Mouse (Mus musculus) liver, embryonic 11.5 days (tissue): Measurements from ENCODE around the gene Pole4. TPM values are rescaled to one million over a fixed set of nuclear protein-coding genes. Genes with fewer than 3 reads are reported as not detected.

Experiments used
- ATAC-seq: fragments of 200-750 bp; cut with Nextera tagmentation; replicated peaks from 2 replicates; pipeline ENCODE4 v1.8.0; 2017; ENCODE audit warnings: moderate number of reproducible peaks, mild to moderate bottlenecking, moderate TSS enrichment, moderate library complexity; ENCODE audit not compliant: low FRiP score
- DNase-seq: peaks from one replicate; pipeline ENCODE4 v3.0.0-alpha.2; 2017; ENCODE audit warnings: low spot score
- H3K27ac ChIP-seq: fragments of 300-500 bp; sonication (generic); 2 replicates; pipeline ENCODE4 v1.5.1; 2014; ENCODE audit warnings: mild to moderate bottlenecking, low read depth, low read length, control low read depth
- H3K27me3 ChIP-seq: fragments of 300-500 bp; sonication (generic); replicated peaks from 2 replicates; pipeline ENCODE4 v1.6.1; 2014; ENCODE audit warnings: low read length, mixed read lengths; ENCODE audit not compliant: control insufficient read depth, insufficient read depth
- H3K36me3 ChIP-seq: fragments of 300-500 bp; sonication (generic); 2 replicates; pipeline ENCODE4 v1.6.1; 2014; ENCODE audit warnings: mild to moderate bottlenecking, low read length, moderate library complexity, mixed read lengths; ENCODE audit not compliant: control insufficient read depth, insufficient read depth
- H3K4me1 ChIP-seq: fragments of 300-500 bp; sonication (generic); replicated peaks from 2 replicates; pipeline ENCODE4 v1.6.1; 2014; ENCODE audit warnings: low read length, mixed read lengths; ENCODE audit not compliant: control insufficient read depth, insufficient read depth
- H3K4me2 ChIP-seq: fragments of 300-500 bp; sonication (generic); 2 replicates; pipeline ENCODE4 v1.6.1; 2014; ENCODE audit warnings: mild to moderate bottlenecking, control low read depth, moderate library complexity
- H3K4me3 ChIP-seq: fragments of 300-500 bp; sonication (generic); 2 replicates; pipeline ENCODE4 v1.5.1; 2014; ENCODE audit warnings: low read depth, low read length, control low read depth
- H3K9ac ChIP-seq: fragments of 300-500 bp; sonication (generic); 2 replicates; pipeline ENCODE4 v1.6.1; 2014; ENCODE audit warnings: low read depth, low read length, control low read depth
- H3K9me3 ChIP-seq: fragments of 300-500 bp; sonication (generic); 2 replicates; pipeline ENCODE4 v1.6.1; 2016; ENCODE audit warnings: low read length, inconsistent platforms, mixed read lengths; ENCODE audit not compliant: control insufficient read depth
- WGBS: fragments of 180-500 bp; shearing (Covaris S2); extraction: QIAGEN DNeasy Blood & Tissue Kit; methylation state at CpG from one replicate; pipeline ENCODE4 v1.1.7; 2014; 5-methylcytosine and 5-hydroxymethylcytosine counted together
- polyA plus RNA-seq: library from polyadenylated mRNA; unstranded; fragments of >200 nt; fragmentation: Nextera tagmentation; extraction: Ambion mirVana; gene quantifications from 2 replicates; pipeline ENCODE4 v1.2.1, GENCODE M21; 2014

Pole4 gene
- polyA plus RNA-seq, 1 experiment from 2014 or later, result 106 TPM

- H3K27me3 ChIP-seq, result no peaks in the 10 kb centered on the region
- H3K27ac ChIP-seq, result no peak overlapping the region
- no peaks in the 10 kb centered on the region; the same call in 1 of the 2 replicates for H3K4me1 ChIP-seq
- 87% methylated on average over 9 of the region's 9 CpGs for WGBS
- no peak overlapping the region for H3K4me2 ChIP-seq
- peaks cover 28% of the 10 kb centered on the region for H3K36me3 ChIP-seq
- ATAC-seq (no peak), DNase-seq (no peak)
- H3K9ac ChIP-seq, result no peak overlapping the region
- no peaks in the 10 kb centered on the region for H3K9me3 ChIP-seq
- no peak overlapping the region for H3K4me3 ChIP-seq
Measured at GRCm38 (mm10) chr6:82744553-82744952, 39.4 kb upstream of the Pole4 start.

DNA sequence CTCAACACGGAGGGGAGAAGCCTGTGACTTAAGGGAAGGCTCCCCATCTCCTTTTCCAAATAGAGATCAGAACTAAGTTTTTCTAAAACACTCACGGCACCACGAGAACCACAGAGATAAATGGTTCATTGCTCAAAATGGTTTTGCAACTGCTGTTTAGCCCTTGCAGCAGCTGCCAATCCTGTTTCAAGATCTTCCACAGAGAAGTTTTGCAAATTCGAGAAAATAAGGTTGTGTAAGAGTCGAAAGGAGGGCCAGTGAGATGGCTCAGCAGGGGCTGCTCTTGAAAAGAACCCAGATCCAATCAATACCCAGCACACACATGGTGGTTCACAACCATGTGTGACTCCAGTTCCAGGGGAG, 36.3 kb upstream of the Pole4 start:
- Histone ChIP-seq H3K36me3 (peaks cover 30% of the 10 kb centered on the region), H3K9ac (no peak overlapping the region), H3K4me2 (no peak overlapping the region), H3K27me3 (no peaks in the 10 kb centered on the region), H3K4me1 (no peaks in the 10 kb centered on the region; the same call in 1 of the 2 replicates), H3K9me3 (no peaks in the 10 kb centered on the region), H3K27ac (no peak overlapping the region), H3K4me3 (no peak overlapping the region)
- no peak for DNase-seq
- 66% methylated on average over 5 of the region's 5 CpGs for WGBS
- ATAC-seq, result no peak

DNA sequence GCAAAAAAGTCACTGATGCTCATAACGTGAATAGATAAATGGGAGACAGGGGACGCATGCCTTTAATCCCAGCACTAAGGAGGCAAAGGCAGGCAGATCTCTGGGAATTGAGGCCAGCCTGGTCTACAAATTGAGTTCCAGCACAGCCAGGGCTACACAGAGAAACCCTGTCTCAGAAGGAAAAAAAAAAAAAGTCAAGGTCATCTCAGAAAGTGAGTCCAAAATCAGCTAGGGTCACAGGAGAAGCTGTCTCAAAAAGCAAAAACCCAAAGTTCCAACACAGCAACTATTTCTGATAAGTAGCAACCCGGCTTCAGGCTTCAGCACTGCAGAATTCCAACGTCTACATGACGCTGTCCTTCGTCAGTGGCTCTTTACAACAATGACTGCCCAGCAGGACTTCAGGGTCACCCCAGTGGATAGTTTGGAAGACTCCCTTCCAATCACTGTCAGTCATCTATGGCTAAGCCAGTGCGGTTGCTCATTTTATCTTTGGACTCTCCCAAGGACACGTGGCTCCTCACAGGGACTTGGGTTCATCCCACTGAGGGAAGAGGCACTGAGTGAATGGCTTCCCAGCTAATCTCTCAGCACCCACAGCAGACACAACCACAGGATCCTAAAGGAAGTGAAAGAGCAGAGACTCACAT, 35.8 kb upstream of the Pole4 start:
- ATAC-seq, result no peak
- 75% methylated on average over 8 of the region's 8 CpGs for WGBS
- Histone ChIP-seq H3K4me2 (no peak overlapping the region), H3K4me1 (no peaks in the 10 kb centered on the region; the same call in 1 of the 2 replicates), H3K9ac (no peak overlapping the region), H3K27ac (no peak overlapping the region), H3K27me3 (no peaks in the 10 kb centered on the region), H3K9me3 (no peaks in the 10 kb centered on the region), H3K4me3 (no peak overlapping the region), H3K36me3 (peaks cover 29% of the 10 kb centered on the region)
- DNase-seq, result no peak

DNA sequence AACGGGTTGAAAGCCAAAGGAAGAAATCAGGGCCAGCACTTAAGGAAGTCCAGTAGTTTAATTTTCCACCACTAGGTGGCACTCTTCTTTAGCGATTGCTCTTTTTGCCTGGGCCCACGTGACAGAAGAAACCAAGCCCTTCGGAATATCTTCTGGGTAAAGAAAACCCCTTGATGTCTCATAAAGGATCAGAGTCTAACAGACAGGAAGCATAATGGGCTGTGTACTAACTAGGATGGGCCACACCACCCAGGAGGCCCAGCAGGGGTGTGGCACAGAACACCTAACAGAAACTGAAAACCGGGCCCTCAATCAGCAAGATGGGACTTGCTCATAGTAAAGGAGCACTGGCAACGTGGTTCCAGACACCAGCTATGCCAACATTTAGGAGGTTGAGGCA, 35.1 kb upstream of the Pole4 start:
- H3K4me1 ChIP-seq, result no peaks in the 10 kb centered on the region; the same call in 1 of the 2 replicates
- no peak overlapping the region for H3K9ac ChIP-seq
- 25% methylated on average over 6 of the region's 6 CpGs for WGBS
- H3K4me2 ChIP-seq, result peak overlapping the region; percentile 36; the same call in 1 of the 2 replicates
- H3K36me3 ChIP-seq, result peaks cover 32% of the 10 kb centered on the region
- peak; percentile 48 for ATAC-seq
- H3K27me3 ChIP-seq, result no peaks in the 10 kb centered on the region
- DNase-seq, result no peak
- no peak overlapping the region for H3K4me3 ChIP-seq
- H3K27ac ChIP-seq, result no peak overlapping the region
- no peaks in the 10 kb centered on the region for H3K9me3 ChIP-seq

DNA sequence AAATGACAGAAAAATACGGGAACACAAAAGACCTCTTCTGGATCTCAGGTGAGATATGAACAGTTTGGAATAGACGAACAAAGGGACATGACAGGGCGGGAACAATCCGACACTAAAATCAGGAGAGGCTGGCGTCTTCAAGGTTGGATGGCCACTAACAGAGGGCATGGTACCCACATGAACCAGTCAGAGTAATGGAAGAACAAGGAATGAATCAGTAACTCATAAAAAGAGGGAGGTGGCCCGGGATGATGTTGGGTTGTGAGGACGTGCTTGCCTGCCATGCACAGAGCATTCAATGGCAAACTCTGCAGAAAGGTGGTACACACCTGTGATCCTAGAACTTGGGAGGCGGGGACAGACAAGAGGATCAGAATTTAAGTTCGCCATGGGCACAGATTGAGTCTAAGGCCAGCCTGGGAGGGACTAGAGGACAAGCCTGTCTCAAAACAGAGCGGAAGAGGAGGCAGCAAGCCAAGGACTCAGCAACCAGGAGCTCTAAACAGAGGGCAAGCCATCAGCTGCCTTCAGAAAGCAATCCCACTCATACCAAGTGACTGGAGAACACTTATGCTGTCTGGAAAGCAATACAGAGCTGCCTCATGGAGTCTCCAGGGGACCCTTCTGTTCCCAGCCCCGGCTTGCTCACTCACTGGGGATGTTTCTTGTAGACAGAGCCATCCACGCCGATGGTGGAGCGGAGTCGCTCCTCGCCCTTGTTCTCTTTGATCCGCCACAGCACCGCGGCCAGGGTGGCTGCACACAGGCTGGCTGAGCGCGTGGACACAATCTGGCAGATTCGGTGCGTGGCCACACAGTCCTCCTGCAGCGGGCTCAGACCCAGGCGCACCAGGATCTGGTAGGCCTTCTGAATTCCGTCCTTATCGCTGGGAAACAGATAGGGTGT, 32.7 kb upstream of the Pole4 start:
- no peak for DNase-seq
- 90% methylated on average over 27 of the region's 27 CpGs for WGBS
- H3K27me3 ChIP-seq, result no peaks in the 10 kb centered on the region
- no peaks in the 10 kb centered on the region for H3K9me3 ChIP-seq
- H3K4me2 ChIP-seq, result no peak overlapping the region
- H3K4me1 ChIP-seq, result no peaks in the 10 kb centered on the region; the same call in 1 of the 2 replicates
- H3K4me3 ChIP-seq, result no peak overlapping the region
- no peak overlapping the region for H3K27ac ChIP-seq
- no peak for ATAC-seq
- peaks cover 33% of the 10 kb centered on the region for H3K36me3 ChIP-seq
- H3K9ac ChIP-seq, result no peak overlapping the region

DNA sequence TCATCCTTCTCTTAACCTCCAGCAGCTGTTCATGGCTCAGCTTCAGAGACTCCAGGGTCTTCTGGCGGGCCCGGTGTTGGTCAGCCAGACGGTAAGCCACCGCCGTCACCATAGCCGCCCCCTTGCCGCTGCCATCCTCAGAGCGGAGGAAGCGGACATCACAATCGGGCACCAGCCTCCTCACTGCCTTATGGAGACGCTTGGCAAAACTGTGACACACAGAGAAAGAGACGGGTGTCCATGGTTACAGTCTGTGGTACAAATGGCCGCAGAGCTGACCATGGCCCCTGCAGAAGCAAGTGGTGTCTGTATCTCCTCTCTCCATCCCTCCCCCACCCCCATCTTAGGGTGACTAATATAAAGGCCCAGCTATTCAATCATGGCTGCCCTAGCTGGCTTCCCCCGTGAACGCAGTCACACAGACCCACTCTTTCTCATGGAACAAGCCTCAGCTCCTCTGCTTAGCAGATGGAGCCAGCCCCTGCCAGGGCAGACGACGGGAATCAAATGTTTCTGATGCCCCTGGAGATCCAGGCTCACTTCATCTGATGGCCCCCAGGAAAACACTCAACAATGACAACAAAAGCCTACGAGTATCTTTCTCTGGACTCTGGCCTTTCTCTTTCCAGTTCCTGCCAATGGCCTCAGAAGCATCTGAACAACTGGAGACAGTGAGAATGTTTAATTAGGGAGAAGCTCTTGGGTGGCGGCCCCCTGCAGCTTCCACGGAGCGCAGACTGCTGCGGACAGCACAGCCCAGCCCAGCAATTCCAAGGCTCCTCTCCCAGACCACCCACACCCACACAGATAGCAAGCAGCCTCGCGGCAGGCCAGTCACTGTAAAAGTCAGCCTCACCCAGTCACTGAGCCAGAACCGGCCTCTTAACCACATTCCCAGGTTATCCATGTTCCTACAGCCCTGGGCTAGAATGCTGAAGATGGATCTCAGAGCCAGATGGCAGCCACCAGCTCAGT, 31.7 kb upstream of the Pole4 start:
- Histone ChIP-seq H3K4me2 (no peak overlapping the region), H3K4me1 (no peaks in the 10 kb centered on the region; the same call in 1 of the 2 replicates), H3K4me3 (no peak overlapping the region), H3K36me3 (peaks cover 33% of the 10 kb centered on the region), H3K9me3 (no peaks in the 10 kb centered on the region), H3K27me3 (no peaks in the 10 kb centered on the region), H3K9ac (no peak overlapping the region), H3K27ac (no peak overlapping the region)
- ATAC-seq, result no peak
- WGBS, result 88% methylated on average over 25 of the region's 25 CpGs
- no peak for DNase-seq

DNA sequence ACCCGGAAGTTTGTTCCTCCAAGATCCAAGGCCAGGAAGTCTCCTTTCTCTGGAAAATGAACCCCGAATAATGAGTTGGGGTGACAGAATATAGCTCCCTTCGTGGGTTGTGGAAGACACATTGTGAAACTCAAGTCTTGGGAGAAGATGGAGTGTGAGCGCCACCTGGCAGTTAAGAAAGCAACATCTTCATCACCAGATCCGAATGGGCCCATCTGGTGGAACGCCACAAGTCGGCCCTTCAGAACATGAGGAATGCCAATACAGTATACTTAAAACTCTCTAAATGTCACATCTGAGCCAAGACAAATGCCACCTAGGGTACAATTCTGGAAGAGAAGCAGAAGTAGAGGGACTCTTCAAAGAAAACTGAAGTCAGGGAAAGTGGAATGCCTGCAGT, 30.2 kb upstream of the Pole4 start:
- H3K9ac ChIP-seq, result no peak overlapping the region
- WGBS, result 88% methylated on average over 7 of the region's 7 CpGs
- no peak overlapping the region for H3K27ac ChIP-seq
- H3K27me3 ChIP-seq, result no peaks in the 10 kb centered on the region
- no peak overlapping the region for H3K4me3 ChIP-seq
- no peaks in the 10 kb centered on the region for H3K9me3 ChIP-seq
- ATAC-seq, result no peak
- no peaks in the 10 kb centered on the region for H3K4me1 ChIP-seq
- peaks cover 31% of the 10 kb centered on the region for H3K36me3 ChIP-seq
- no peak for DNase-seq
- no peak overlapping the region for H3K4me2 ChIP-seq

DNA sequence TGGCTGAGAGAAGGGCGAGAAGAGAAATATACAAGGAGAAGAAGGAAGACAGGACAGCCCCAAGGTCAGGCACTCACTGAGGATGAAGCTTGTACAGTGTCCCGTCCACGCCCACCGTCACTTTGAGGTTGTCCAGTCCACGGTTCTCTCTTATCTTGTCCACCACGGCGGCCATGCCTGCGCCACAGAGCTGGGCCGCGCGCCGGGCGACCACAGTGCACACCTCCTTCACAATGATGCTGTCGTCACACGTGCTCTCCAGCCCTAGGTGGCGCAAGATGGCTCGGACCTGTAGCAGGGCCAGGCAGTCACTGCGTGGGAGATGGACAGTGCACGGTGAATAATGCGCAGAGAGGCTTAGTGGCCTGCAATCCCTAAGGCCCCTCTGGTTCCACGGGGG, 23.5 kb upstream of the Pole4 start:
- peak; percentile 18; the same call in 1 of the 2 replicates for ATAC-seq
- no peak overlapping the region for H3K27ac ChIP-seq
- peaks cover 25% of the 10 kb centered on the region for H3K36me3 ChIP-seq
- WGBS, result 88% methylated on average over 21 of the region's 21 CpGs
- H3K4me2 ChIP-seq, result no peak overlapping the region
- H3K9me3 ChIP-seq, result no peaks in the 10 kb centered on the region
- no peak overlapping the region for H3K4me3 ChIP-seq
- H3K27me3 ChIP-seq, result no peaks in the 10 kb centered on the region
- no peak for DNase-seq
- H3K9ac ChIP-seq, result no peak overlapping the region
- no peaks in the 10 kb centered on the region for H3K4me1 ChIP-seq
